Mouse (Mus musculus) limb, embryonic 14.5 days (tissue): ENCODE measurements at regions not wholly inside any gene's neighbourhood (a gene's known extent, or its start where the extent isn't known, plus 50 kb on each side); places are given as distances from the start of the nearest gene placed in this dataset.

ENCODE experiments used
- ATAC-seq: fragments of 200-750 bp; cut with Nextera tagmentation; 2 replicates; pipeline ENCODE4 v1.8.0; 2017; ENCODE audit warnings: low read depth, moderate number of reproducible peaks, moderate TSS enrichment; ENCODE audit not compliant: low FRiP score
- DNase-seq: peaks from one replicate; pipeline ENCODE4 v3.0.0-alpha.2; 2015; ENCODE audit warnings: low spot score
- H3K27ac ChIP-seq: fragments of 300-500 bp; sonication (generic); replicated peaks from 2 replicates; pipeline ENCODE4 v1.5.1; 2014; ENCODE audit warnings: low read depth, mild to moderate bottlenecking, low read length, moderate library complexity, mixed read lengths
- H3K27me3 ChIP-seq: fragments of 300-500 bp; sonication (generic); 2 replicates; pipeline ENCODE4 v1.6.1; 2014; ENCODE audit warnings: low read length, mixed read lengths; ENCODE audit not compliant: control insufficient read depth, insufficient read depth
- H3K36me3 ChIP-seq: fragments of 300-500 bp; sonication (generic); 2 replicates; pipeline ENCODE4 v1.6.1; 2014; ENCODE audit warnings: mild to moderate bottlenecking, low read length, moderate library complexity, mixed read lengths; ENCODE audit not compliant: control insufficient read depth, insufficient read depth
- H3K4me1 ChIP-seq: fragments of 300-500 bp; sonication (generic); 2 replicates; pipeline ENCODE4 v1.6.1; 2014; ENCODE audit warnings: antibody characterized with exemption, low read length, mixed read lengths; ENCODE audit not compliant: control insufficient read depth, insufficient read depth
- H3K4me2 ChIP-seq: fragments of 300-500 bp; sonication (generic); replicated peaks from 2 replicates; pipeline ENCODE4 v1.6.1; 2014; ENCODE audit warnings: low read depth, mild to moderate bottlenecking, low read length, moderate library complexity; ENCODE audit not compliant: severe bottlenecking
- H3K4me3 ChIP-seq: fragments of 300-500 bp; sonication (generic); replicated peaks from 2 replicates; pipeline ENCODE4 v1.5.1; 2014; ENCODE audit warnings: low read length
- H3K9ac ChIP-seq: fragments of 300-500 bp; sonication (generic); 2 replicates; pipeline ENCODE4 v1.6.1; 2014; ENCODE audit warnings: mild to moderate bottlenecking, low read depth, low read length, moderate library complexity; ENCODE audit not compliant: severe bottlenecking
- H3K9me3 ChIP-seq: fragments of 300-500 bp; sonication (generic); 2 replicates; pipeline ENCODE4 v1.6.1; 2016; ENCODE audit warnings: low read length; ENCODE audit not compliant: control insufficient read depth
- POLR2A ChIP-seq: fragments of 200-500 bp; IDR thresholded peaks from 2 replicates; pipeline ENCODE4 v1.8.0; 2012; ENCODE audit warnings: inconsistent platforms, mild to moderate bottlenecking, moderate library complexity, borderline replicate concordance; ENCODE audit not compliant: insufficient read depth, insufficient read length; ENCODE audit errors: extremely low read depth
- WGBS: fragments of 180-500 bp; shearing (Covaris S2); extraction: QIAGEN DNeasy Blood & Tissue Kit; methylation state at CpG from one replicate; pipeline ENCODE4 v1.1.7; 2014; 5-methylcytosine and 5-hydroxymethylcytosine counted together

GRCm38 (mm10) chr3:70324692-70325091 lies 317.3 kb downstream of the Otol1 start:
- Histone ChIP-seq H3K27ac (no peak overlapping the region), H3K36me3 (no peaks in the 10 kb centered on the region), H3K4me3 (no peak overlapping the region), H3K9me3 (no peaks in the 10 kb centered on the region), H3K4me1 (no peaks in the 10 kb centered on the region), H3K4me2 (no peak overlapping the region), H3K9ac (no peak overlapping the region), H3K27me3 (no peaks in the 10 kb centered on the region)
- TF ChIP-seq POLR2A: no peak
- WGBS: 84% methylated on average over 2 of the region's 2 CpGs
- ATAC-seq: no peak
- DNase-seq: no peak
